In the genomic region with DNA sequence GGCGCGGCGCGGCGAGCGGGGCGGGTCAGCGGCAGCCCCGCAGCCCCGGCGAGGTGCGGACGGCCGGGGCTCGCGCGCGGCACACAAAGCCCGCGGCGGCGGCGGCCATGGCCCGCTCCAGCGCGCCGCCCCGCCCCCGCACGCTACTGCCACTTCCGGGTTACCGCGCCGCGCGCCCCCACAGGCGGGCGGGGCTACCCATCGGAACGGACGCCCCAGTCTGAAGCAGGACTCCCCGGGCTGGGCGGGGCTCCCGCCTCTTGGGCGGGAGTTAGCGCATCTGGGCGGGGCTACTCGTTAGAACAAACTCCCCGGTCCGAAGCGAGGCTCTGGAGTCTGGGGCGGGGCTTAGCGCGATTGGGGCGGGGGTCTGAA, we compare ENCODE assay signal across 8 mouse cellular contexts. TPM values are rescaled to one million over a fixed set of nuclear protein-coding genes. Genes with fewer than 3 reads are reported as not detected.
DNase-seq lines count a peak whose midpoint lies in the region; ATAC-seq and TF ChIP-seq lines count a peak whose summit lies in the region.

No protein-coding gene starts in this region.

- under 1% methylated on average over 42 of the region's 55 CpGs for WGBS in hindbrain, postnatal 0 days

- intact Hi-C loops in left cerebral cortex, adult 2 months (cut with DNase I), result loop anchor here (2.0 to 5.0 kb wide), 2 partner anchors 65 to 90 kb away; a partner anchor contains a TSS

- no peaks in the 10 kb centered on the region for H3K27me3 ChIP-seq in hindbrain, postnatal 0 days (ENCODE audit: insufficient read depth, low read length)

- no peaks in the 10 kb centered on the region for H3K9me3 ChIP-seq in hindbrain, postnatal 0 days (ENCODE audit: low read length)

- peak overlapping the region; percentile 92 for H3K4me3 ChIP-seq in hindbrain, postnatal 0 days (ENCODE audit: low read length)
- peak overlapping the region; percentile 76 for H3K4me3 ChIP-seq in left cerebral cortex, adult 2 months

- H3K4me2 ChIP-seq in hindbrain, postnatal 0 days (ENCODE audit: low read depth, low read length), result peak overlapping the region; percentile 88

- ATAC-seq in hindbrain, postnatal 0 days, result peak; percentile 96
- ATAC-seq in megakaryocyte, adult 5-6 weeks (ENCODE audit: poor library complexity, severe bottlenecking), result peak; percentile 91

- peaks cover 15% of the 10 kb centered on the region for H3K4me1 ChIP-seq in hindbrain, postnatal 0 days (ENCODE audit: insufficient read depth, low read length)

- peak overlapping the region; percentile 87 for H3K9ac ChIP-seq in hindbrain, postnatal 0 days (replicated peaks; ENCODE audit: low read length)

- H3K27ac ChIP-seq in hindbrain, postnatal 0 days, result peak overlapping the region; percentile 95
- no peak overlapping the region for H3K27ac ChIP-seq in left cerebral cortex, adult 2 months

- no peak for TF ChIP-seq CTCF in hindbrain, postnatal 0 days (IDR thresholded peaks at IDR 0.05; ENCODE audit: low read depth)
- TF ChIP-seq CTCF in left cerebral cortex, adult 2 months (IDR thresholded peaks at IDR 0.05), result no peak

- no peaks in the 10 kb centered on the region for H3K36me3 ChIP-seq in hindbrain, postnatal 0 days (ENCODE audit: insufficient read depth, low read length)

- DNase-seq in T-cell, adult 2 months (ENCODE audit: low spot score), result peak; percentile 93
- peak; percentile 87 to 94 for DNase-seq in cerebellum, postnatal 36 days
- peak; percentile 91 for DNase-seq in gastrocnemius, adult 18-20 months (ENCODE audit: low spot score)
- DNase-seq in hindbrain, postnatal 0 days (ENCODE audit: low spot score), result peak; percentile 98
- DNase-seq in left cerebral cortex, adult 2 months (ENCODE audit: extremely low spot score in 1 of 2, low spot score in 2 of 2), result peak; percentile 91 to 94
- peak; percentile 86 to 91 for DNase-seq in right cerebral cortex, adult 2 months (ENCODE audit: low spot score in 2 of 2)
- DNase-seq in urinary bladder, postnatal 14 days (ENCODE audit: low spot score), result peak; percentile 94

RNA-seq across cellular contexts. Expression of a gene that starts 0.3 kb away (rescaled TPM):
- 1 to 10 TPM; 7.8 to 8.5 TPM for total RNA-seq in gastrocnemius, adult 18-20 months (2021)
- total RNA-seq in hindbrain, postnatal 0 days (2014; rRNA removed), result 88.7 and 89.7 TPM in 2 replicates
- 62.6 and 67.4 TPM in 2 replicates for polyA plus RNA-seq in hindbrain, postnatal 0 days (2015; fragmentation: Nextera tagmentation; extraction: Ambion mirVana)
- 10 to 100 TPM; 33.3 to 37.6 TPM for total RNA-seq in left cerebral cortex, adult 2 months (2021)
- total RNA-seq in megakaryocyte, adult 5-6 weeks (2015), result 21.8 and 23.1 TPM in 2 replicates
- 14.8 and 16.2 TPM in 2 replicates for total RNA-seq in megakaryocyte, adult 5-6 weeks (2017)
